Mouse (Mus musculus): ENCODE measurements around the gene Ubac2. TPM values are rescaled to one million over a fixed set of nuclear protein-coding genes. Genes with fewer than 3 reads are reported as not detected.
A peak's percentile ranks its signal among the peaks of the same experiment; 100 is the strongest.

Ubac2 gene
- polyA plus RNA-seq, 1 experiment = 102 TPM

- no peak for DNase-seq
- H3K27me3 ChIP-seq (ENCODE audit: control insufficient read depth, insufficient read depth, low read length) = no peaks in the 10 kb centered on the region
- no peaks in the 10 kb centered on the region for H3K36me3 ChIP-seq (ENCODE audit: control insufficient read depth, insufficient read depth, low read length)
- peaks cover 39% of the 10 kb centered on the region for H3K4me1 ChIP-seq (replicated peaks; ENCODE audit: control insufficient read depth, insufficient read depth, low read length)
- no peak overlapping the region for H3K4me3 ChIP-seq (ENCODE audit: control insufficient read depth, insufficient read depth, low read length)
- H3K27ac ChIP-seq (ENCODE audit: control insufficient read depth, insufficient read depth, low read length) = peak overlapping the region; percentile 3
- WGBS = 41% methylated on average over 4 of the region's 4 CpGs
- TF ChIP-seq POLR2A (IDR thresholded peaks at IDR 0.05; ENCODE audit: control insufficient read depth, extremely low read depth, insufficient read depth, low read length, poor library complexity) (no peak), CTCF (IDR thresholded peaks at IDR 0.05; ENCODE audit: borderline replicate concordance, control insufficient read depth, extremely low read depth, insufficient read depth, low read length, poor library complexity) (no peak)
Observed at GRCm38 (mm10) chr14:121965461-121965860, 87.0 kb downstream of the Ubac2 start.

DNA sequence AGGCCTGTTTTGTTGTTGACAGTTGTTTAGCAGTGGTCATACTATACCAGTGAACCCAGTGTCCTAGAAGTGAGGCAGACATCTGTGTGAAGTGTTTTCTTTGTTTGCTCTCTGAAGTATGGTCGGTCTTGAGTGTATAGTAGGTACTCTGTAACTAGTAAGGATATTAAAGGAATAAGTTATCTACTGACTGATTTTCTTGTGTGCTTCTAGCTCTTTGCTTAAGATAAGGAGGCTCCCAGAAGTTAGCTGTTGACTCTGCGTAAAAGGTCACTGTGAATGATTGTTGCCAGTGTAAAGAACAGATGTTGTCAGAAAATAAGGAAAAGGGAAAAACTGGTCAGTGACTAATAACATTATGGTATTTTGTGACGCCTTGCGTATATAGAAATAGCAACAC is 88.7 kb downstream of the Ubac2 start:
- H3K36me3 ChIP-seq (ENCODE audit: control insufficient read depth, insufficient read depth, low read length) = no peaks in the 10 kb centered on the region
- 96% methylated on average over 4 of the region's 4 CpGs for WGBS
- DNase-seq = no peak
- H3K4me1 ChIP-seq (replicated peaks; ENCODE audit: control insufficient read depth, insufficient read depth, low read length) = peaks cover 29% of the 10 kb centered on the region
- no peak overlapping the region for H3K4me3 ChIP-seq (ENCODE audit: control insufficient read depth, insufficient read depth, low read length)
- H3K27ac ChIP-seq (ENCODE audit: control insufficient read depth, insufficient read depth, low read length) = no peak overlapping the region
- TF ChIP-seq CTCF (IDR thresholded peaks at IDR 0.05; ENCODE audit: borderline replicate concordance, control insufficient read depth, extremely low read depth, insufficient read depth, low read length, poor library complexity) = no peak
- TF ChIP-seq POLR2A (IDR thresholded peaks at IDR 0.05; ENCODE audit: control insufficient read depth, extremely low read depth, insufficient read depth, low read length, poor library complexity) = no peak
- no peaks in the 10 kb centered on the region for H3K27me3 ChIP-seq (ENCODE audit: control insufficient read depth, insufficient read depth, low read length)

- 23% methylated on average over 1 of the region's 1 CpGs for WGBS
- no peak overlapping the region for H3K27ac ChIP-seq (ENCODE audit: control insufficient read depth, insufficient read depth, low read length)
Observed at GRCm38 (mm10) chr14:121970402-121970801, 92.0 kb downstream of the Ubac2 start.

GRCm38 (mm10) chr14:121973114-121973513 is 94.7 kb downstream of the Ubac2 start:
- TF ChIP-seq CTCF (IDR thresholded peaks at IDR 0.05; ENCODE audit: borderline replicate concordance, control insufficient read depth, extremely low read depth, insufficient read depth, low read length, poor library complexity) = no peak
- Histone ChIP-seq H3K27ac (ENCODE audit: control insufficient read depth, insufficient read depth, low read length) (no peak overlapping the region), H3K36me3 (ENCODE audit: control insufficient read depth, insufficient read depth, low read length) (peaks cover 4% of the 10 kb centered on the region; the same call in 1 of the 2 replicates), H3K27me3 (ENCODE audit: control insufficient read depth, insufficient read depth, low read length) (no peaks in the 10 kb centered on the region), H3K4me3 (ENCODE audit: control insufficient read depth, insufficient read depth, low read length) (no peak overlapping the region), H3K4me1 (replicated peaks; ENCODE audit: control insufficient read depth, insufficient read depth, low read length) (peaks cover 18% of the 10 kb centered on the region)
- no peak for DNase-seq
- 83% methylated on average over 10 of the region's 10 CpGs for WGBS

More at GRCm38 (mm10) chr14:121970402-121970801, 92.0 kb downstream of the Ubac2 start:
- Histone ChIP-seq H3K27me3 (ENCODE audit: control insufficient read depth, insufficient read depth, low read length) (no peaks in the 10 kb centered on the region), H3K36me3 (ENCODE audit: control insufficient read depth, insufficient read depth, low read length) (no peaks in the 10 kb centered on the region), H3K4me3 (ENCODE audit: control insufficient read depth, insufficient read depth, low read length) (no peak overlapping the region), H3K4me1 (replicated peaks; ENCODE audit: control insufficient read depth, insufficient read depth, low read length) (peaks cover 22% of the 10 kb centered on the region)
- DNase-seq = no peak
- TF ChIP-seq POLR2A (IDR thresholded peaks at IDR 0.05; ENCODE audit: control insufficient read depth, extremely low read depth, insufficient read depth, low read length, poor library complexity) (no peak), CTCF (IDR thresholded peaks at IDR 0.05; ENCODE audit: borderline replicate concordance, control insufficient read depth, extremely low read depth, insufficient read depth, low read length, poor library complexity) (no peak)

DNA sequence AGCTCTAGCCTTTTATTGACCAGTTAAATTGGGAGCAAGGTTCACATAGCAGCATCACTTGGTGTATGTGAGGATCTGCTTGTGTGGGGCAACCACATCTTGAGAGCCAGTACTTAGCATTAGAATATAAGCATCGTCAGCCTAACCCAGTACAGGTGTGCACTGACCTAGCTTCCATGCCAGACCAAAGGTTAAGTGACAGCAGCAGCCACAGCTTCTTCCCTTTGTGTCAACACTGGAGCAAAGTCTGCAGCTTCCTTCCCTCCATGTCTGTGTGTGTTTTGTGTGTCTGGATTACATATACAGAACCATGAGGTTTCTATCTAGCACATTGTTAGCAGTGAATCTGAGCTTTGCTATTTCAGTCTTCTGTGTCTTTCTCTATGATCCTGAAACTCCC is 103.1 kb downstream of the Ubac2 start:
- no peaks in the 10 kb centered on the region for H3K36me3 ChIP-seq (ENCODE audit: control insufficient read depth, insufficient read depth, low read length)
- TF ChIP-seq POLR2A (IDR thresholded peaks at IDR 0.05; ENCODE audit: control insufficient read depth, extremely low read depth, insufficient read depth, low read length, poor library complexity) = no peak
- H3K4me3 ChIP-seq (ENCODE audit: control insufficient read depth, insufficient read depth, low read length) = no peak overlapping the region
- no peaks in the 10 kb centered on the region for H3K27me3 ChIP-seq (ENCODE audit: control insufficient read depth, insufficient read depth, low read length)
- no peak for DNase-seq
- H3K27ac ChIP-seq (ENCODE audit: control insufficient read depth, insufficient read depth, low read length) = no peak overlapping the region
- WGBS = 93% methylated on average over 1 of the region's 1 CpGs
- H3K4me1 ChIP-seq (replicated peaks; ENCODE audit: control insufficient read depth, insufficient read depth, low read length) = peaks cover 8% of the 10 kb centered on the region

GRCm38 (mm10) chr14:121983009-121983933 is 104.9 kb downstream of the Ubac2 start:
- H3K4me3 ChIP-seq (ENCODE audit: control insufficient read depth, insufficient read depth, low read length) = no peak overlapping the region
- no peaks in the 10 kb centered on the region for H3K27me3 ChIP-seq (ENCODE audit: control insufficient read depth, insufficient read depth, low read length)
- no peaks in the 10 kb centered on the region for H3K36me3 ChIP-seq (ENCODE audit: control insufficient read depth, insufficient read depth, low read length)
- WGBS = 63% methylated on average over 8 of the region's 8 CpGs
- no peak for TF ChIP-seq CTCF (IDR thresholded peaks at IDR 0.05; ENCODE audit: borderline replicate concordance, control insufficient read depth, extremely low read depth, insufficient read depth, low read length, poor library complexity)
- no peak for TF ChIP-seq POLR2A (IDR thresholded peaks at IDR 0.05; ENCODE audit: control insufficient read depth, extremely low read depth, insufficient read depth, low read length, poor library complexity)
- H3K4me1 ChIP-seq (replicated peaks; ENCODE audit: control insufficient read depth, insufficient read depth, low read length) = peaks cover 15% of the 10 kb centered on the region
- H3K27ac ChIP-seq (ENCODE audit: control insufficient read depth, insufficient read depth, low read length) = peak overlapping the region; percentile 42; the same call in 1 of the 2 replicates
- DNase-seq = no peak

Measured in thymus, adult 2 months (tissue).